Mouse (Mus musculus) kidney, adult 2 months (tissue): Measurements from ENCODE around the gene Hdac7. TPM values are rescaled to one million over a fixed set of nuclear protein-coding genes. Genes with fewer than 3 reads are reported as not detected.
A peak's percentile ranks its signal among the peaks of the same experiment; 100 is the strongest.

Experiments used
- DNase-seq: peaks from one replicate; pipeline ENCODE4 v3.0.0; 2021
- H3K27ac ChIP-seq: fragments of 200-500 bp; 2 replicates; pipeline ENCODE4 v1.5.1; 2012; ENCODE audit warnings: low read depth, low read length, control low read depth, inconsistent platforms; ENCODE audit not compliant: insufficient read depth
- H3K27me3 ChIP-seq: fragments of 200-500 bp; replicated peaks from 2 replicates; pipeline ENCODE4 v1.6.1; 2012; ENCODE audit warnings: mild to moderate bottlenecking, moderate library complexity, low read length, inconsistent platforms; ENCODE audit not compliant: control insufficient read depth, insufficient read depth
- H3K36me3 ChIP-seq: fragments of 200-500 bp; 2 replicates; pipeline ENCODE4 v1.6.1; 2012; ENCODE audit warnings: mild to moderate bottlenecking, moderate library complexity, low read length, inconsistent platforms; ENCODE audit not compliant: control insufficient read depth, insufficient read depth
- H3K4me1 ChIP-seq: fragments of 200-500 bp; 2 replicates; pipeline ENCODE4 v1.6.1; 2011; ENCODE audit warnings: low read length; ENCODE audit not compliant: control insufficient read depth, insufficient read depth
- H3K4me3 ChIP-seq: fragments of 200-500 bp; 2 replicates; pipeline ENCODE4 v1.5.1; 2011; ENCODE audit warnings: mild to moderate bottlenecking, low read depth, low read length, control low read depth; ENCODE audit not compliant: insufficient read depth
- CTCF ChIP-seq: fragments of 200-500 bp; conservative IDR thresholded peaks from 2 replicates; pipeline ENCODE4 v1.5.1; 2011; ENCODE audit warnings: low read depth, mild to moderate bottlenecking, control low read depth, low read length, moderate library complexity, mixed read lengths; ENCODE audit not compliant: insufficient read depth, insufficient read length
- POLR2A ChIP-seq: fragments of 200-500 bp; IDR thresholded peaks from one replicate; pipeline ENCODE4 v1.6.1; 2011; ENCODE audit warnings: low read depth, low read length, control low read depth
- WGBS: fragments of 180-500 bp; shearing (Covaris S2); methylation state at CpG from one replicate; pipeline ENCODE4 v1.1.7; 2018; 5-methylcytosine and 5-hydroxymethylcytosine counted together
- polyA plus RNA-seq: library from polyadenylated mRNA; depleted of rRNA; stranded (reverse); fragments of >200 nt; gene quantifications from 2 replicates; pipeline ENCODE4 v1.2.3, GENCODE M21; 2012

Hdac7 gene
- polyA plus RNA-seq, 1 experiment: 41.6 TPM

DNA sequence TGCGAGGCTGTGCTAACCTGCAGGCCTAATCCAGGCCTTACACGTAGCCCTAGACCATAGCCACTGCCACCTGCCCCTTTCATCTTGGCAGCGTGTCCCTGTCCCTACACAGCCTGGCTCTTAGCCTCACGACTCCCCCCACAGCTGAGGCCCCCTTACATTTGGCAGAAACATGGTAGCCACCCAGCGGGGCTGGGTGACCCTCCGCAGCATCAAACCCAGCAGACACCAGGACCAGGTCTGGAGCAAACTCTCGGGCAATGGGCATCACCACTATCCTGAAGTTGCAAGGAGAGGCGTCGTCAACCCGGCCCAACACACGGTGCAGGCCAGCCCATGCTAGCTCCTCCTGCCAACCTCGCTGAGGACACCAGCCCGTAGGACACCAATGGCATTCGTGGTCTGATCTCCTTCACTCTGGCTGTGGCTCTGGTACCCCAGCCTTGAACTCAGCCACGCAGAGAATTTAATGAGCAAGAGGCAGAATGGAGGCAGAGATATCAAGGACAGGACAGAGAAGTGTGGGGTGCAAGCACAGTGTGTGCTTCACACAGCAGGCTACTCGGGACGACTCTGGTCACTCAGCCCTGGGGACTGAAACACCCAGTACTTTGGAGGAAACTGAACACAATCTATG is 47.5 kb downstream of the Hdac7 start:
- TF ChIP-seq CTCF (no peak), POLR2A (no peak)
- Histone ChIP-seq H3K4me3 (no peak overlapping the region), H3K36me3 (no peaks in the 10 kb centered on the region), H3K27me3 (no peaks in the 10 kb centered on the region), H3K4me1 (no peaks in the 10 kb centered on the region), H3K27ac (no peak overlapping the region)
- no peak for DNase-seq
- 96% methylated on average over 17 of the region's 17 CpGs for WGBS

- no peak for TF ChIP-seq CTCF
- TF ChIP-seq POLR2A: no peak
These were observed 48.6 kb downstream of the Hdac7 start for GRCm38 (mm10) chr15:97795559-97796235.

DNA sequence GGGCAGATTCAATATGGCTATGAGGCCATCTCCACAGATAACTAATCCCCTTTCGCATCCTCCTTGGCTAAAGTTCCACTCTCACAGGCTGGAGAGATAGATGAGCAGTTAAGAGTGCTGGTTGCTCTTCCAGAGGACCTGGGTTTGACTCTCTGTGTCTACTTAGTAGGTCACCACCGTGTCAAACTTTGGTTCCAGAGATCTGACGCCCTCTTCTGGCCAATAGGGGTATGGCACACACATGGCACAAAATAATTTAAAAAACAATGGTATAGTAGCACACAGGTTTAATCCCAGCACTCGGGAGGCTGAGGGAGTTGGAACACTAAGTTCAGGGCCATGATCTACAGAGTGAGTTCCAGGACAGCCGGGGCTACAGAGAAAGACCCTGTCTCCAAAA is 50.0 kb downstream of the Hdac7 start:
- H3K27me3 ChIP-seq: no peaks in the 10 kb centered on the region
- H3K36me3 ChIP-seq: no peaks in the 10 kb centered on the region
- DNase-seq: no peak
- TF ChIP-seq POLR2A (no peak), CTCF (peak; percentile 31; the same call in 1 of the 2 replicates)
- H3K4me1 ChIP-seq: peaks cover 4% of the 10 kb centered on the region
- 79% methylated on average over 5 of the region's 5 CpGs for WGBS
- no peak overlapping the region for H3K4me3 ChIP-seq
- H3K27ac ChIP-seq: no peak overlapping the region

More at GRCm38 (mm10) chr15:97795559-97796235, 48.6 kb downstream of the Hdac7 start:
- no peaks in the 10 kb centered on the region for H3K4me1 ChIP-seq
- H3K36me3 ChIP-seq: no peaks in the 10 kb centered on the region
- no peak overlapping the region for H3K4me3 ChIP-seq
- no peak overlapping the region for H3K27ac ChIP-seq
- DNase-seq: no peak
- H3K27me3 ChIP-seq: no peaks in the 10 kb centered on the region
- WGBS: 95% methylated on average over 10 of the region's 10 CpGs

DNA sequence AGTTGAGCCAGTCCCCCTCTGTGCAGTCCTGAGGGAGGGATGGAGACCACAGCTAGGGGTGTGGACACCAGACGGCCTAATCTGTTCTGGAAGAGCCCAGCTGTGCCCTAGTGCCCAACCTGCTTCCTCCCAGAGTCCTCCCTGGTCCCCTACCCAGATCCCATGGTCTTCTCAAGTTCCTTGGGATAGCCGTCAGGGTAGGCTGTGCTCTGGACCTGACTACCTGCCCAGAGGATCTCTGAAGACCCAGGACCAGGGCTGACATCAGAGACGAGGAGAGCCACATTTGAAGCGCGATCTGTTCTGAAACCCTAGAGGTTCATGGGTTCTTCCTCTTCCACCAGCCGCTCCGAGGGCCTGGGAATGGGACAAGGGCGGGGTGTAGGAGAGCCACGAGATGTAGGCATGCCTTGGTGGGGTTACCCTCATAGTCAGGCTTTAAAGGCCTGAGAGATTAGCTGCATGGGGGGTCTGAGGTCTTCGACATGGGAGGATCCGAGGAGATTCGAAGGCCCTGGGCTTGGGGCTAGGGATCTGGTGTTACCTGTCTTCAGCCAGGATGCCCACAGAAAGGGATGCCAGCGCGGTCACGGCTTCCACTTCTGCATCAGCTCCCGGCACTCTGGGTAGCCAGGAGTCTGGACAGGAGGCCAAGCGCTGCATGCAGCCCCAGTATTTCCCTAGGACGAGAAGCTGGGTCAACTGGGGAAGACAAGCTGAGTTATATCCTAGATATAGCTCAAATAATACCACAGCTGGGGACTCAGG is 50.7 kb downstream of the Hdac7 start:
- TF ChIP-seq CTCF (no peak), POLR2A (no peak)
- Histone ChIP-seq H3K4me1 (peaks cover 9% of the 10 kb centered on the region), H3K27me3 (no peaks in the 10 kb centered on the region), H3K4me3 (no peak overlapping the region), H3K36me3 (no peaks in the 10 kb centered on the region), H3K27ac (no peak overlapping the region)
- WGBS: 93% methylated on average over 18 of the region's 18 CpGs
- no peak for DNase-seq

DNA sequence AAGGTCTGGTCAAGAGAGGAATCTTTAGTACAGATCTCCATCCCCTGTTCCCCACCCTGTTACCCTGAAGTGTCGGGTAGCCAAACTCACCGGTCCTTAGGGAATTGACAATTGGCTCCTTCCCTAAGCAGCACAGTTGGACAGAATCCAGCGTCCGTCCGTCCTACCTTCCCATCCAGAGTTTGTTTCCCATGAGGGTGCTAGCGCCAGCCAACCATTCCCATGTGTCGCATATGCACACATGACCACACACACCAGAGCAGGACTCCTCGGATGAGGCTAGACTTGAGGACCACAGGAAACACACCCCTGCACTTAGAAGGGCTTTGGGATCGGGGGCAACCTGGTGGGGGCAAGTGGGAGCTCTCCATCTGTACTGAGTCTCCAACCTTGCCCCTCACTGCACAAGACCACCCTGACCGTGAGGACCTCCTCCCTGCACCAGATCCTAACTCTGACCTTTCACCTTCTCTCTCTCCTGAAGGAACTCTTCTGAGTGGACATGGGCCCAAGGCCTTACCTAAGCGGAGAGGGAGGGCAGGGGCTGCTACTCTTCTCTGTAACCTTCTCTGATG is 53.1 kb downstream of the Hdac7 start:
- TF ChIP-seq CTCF (no peak), POLR2A (no peak)
- no peak overlapping the region for H3K4me3 ChIP-seq
- H3K27me3 ChIP-seq: no peaks in the 10 kb centered on the region
- peaks cover 19% of the 10 kb centered on the region for H3K4me1 ChIP-seq
- H3K27ac ChIP-seq: no peak overlapping the region
- WGBS: 79% methylated on average over 11 of the region's 11 CpGs
- no peaks in the 10 kb centered on the region for H3K36me3 ChIP-seq
- peak; percentile 31 for DNase-seq

- peaks cover 28% of the 10 kb centered on the region for H3K4me1 ChIP-seq
- H3K36me3 ChIP-seq: no peaks in the 10 kb centered on the region
- DNase-seq: peak; percentile 72
- no peak overlapping the region for H3K4me3 ChIP-seq
- no peaks in the 10 kb centered on the region for H3K27me3 ChIP-seq
- 30% methylated on average over 20 of the region's 20 CpGs for WGBS
- TF ChIP-seq CTCF (peak; percentile 81), POLR2A (no peak)
- no peak overlapping the region; the same call in 1 of the 2 replicates for H3K27ac ChIP-seq
These were observed 54.4 kb downstream of the Hdac7 start for GRCm38 (mm10) chr15:97789761-97790505.
